Mouse (Mus musculus) kidney, adult 2 months (tissue): ENCODE data around the gene Gm21970. TPM values are rescaled to one million over a fixed set of nuclear protein-coding genes. Genes with fewer than 3 reads are reported as not detected.
A peak's percentile ranks its signal among the peaks of the same experiment; 100 is the strongest.

ENCODE experiments used
- DNase-seq: peaks from one replicate; pipeline ENCODE4 v3.0.0; 2021
- H3K27ac ChIP-seq: fragments of 200-500 bp; 2 replicates; pipeline ENCODE4 v1.5.1; 2012; ENCODE audit warnings: low read depth, low read length, control low read depth, inconsistent platforms; ENCODE audit not compliant: insufficient read depth
- H3K27me3 ChIP-seq: fragments of 200-500 bp; replicated peaks from 2 replicates; pipeline ENCODE4 v1.6.1; 2012; ENCODE audit warnings: mild to moderate bottlenecking, moderate library complexity, low read length, inconsistent platforms; ENCODE audit not compliant: control insufficient read depth, insufficient read depth
- H3K36me3 ChIP-seq: fragments of 200-500 bp; 2 replicates; pipeline ENCODE4 v1.6.1; 2012; ENCODE audit warnings: mild to moderate bottlenecking, moderate library complexity, low read length, inconsistent platforms; ENCODE audit not compliant: control insufficient read depth, insufficient read depth
- H3K4me1 ChIP-seq: fragments of 200-500 bp; 2 replicates; pipeline ENCODE4 v1.6.1; 2011; ENCODE audit warnings: low read length; ENCODE audit not compliant: control insufficient read depth, insufficient read depth
- H3K4me3 ChIP-seq: fragments of 200-500 bp; 2 replicates; pipeline ENCODE4 v1.5.1; 2011; ENCODE audit warnings: mild to moderate bottlenecking, low read depth, low read length, control low read depth; ENCODE audit not compliant: insufficient read depth
- CTCF ChIP-seq: fragments of 200-500 bp; conservative IDR thresholded peaks from 2 replicates; pipeline ENCODE4 v1.5.1; 2011; ENCODE audit warnings: low read depth, mild to moderate bottlenecking, control low read depth, low read length, moderate library complexity, mixed read lengths; ENCODE audit not compliant: insufficient read depth, insufficient read length
- POLR2A ChIP-seq: fragments of 200-500 bp; IDR thresholded peaks from one replicate; pipeline ENCODE4 v1.6.1; 2011; ENCODE audit warnings: low read depth, low read length, control low read depth
- WGBS: fragments of 180-500 bp; shearing (Covaris S2); methylation state at CpG from one replicate; pipeline ENCODE4 v1.1.7; 2018; 5-methylcytosine and 5-hydroxymethylcytosine counted together
- polyA plus RNA-seq: library from polyadenylated mRNA; depleted of rRNA; stranded (reverse); fragments of >200 nt; gene quantifications from 2 replicates; pipeline ENCODE4 v1.2.3, GENCODE M21; 2012

Gene Gm21970
- polyA plus RNA-seq, 1 experiment, result not detected

- peak; percentile 52 for DNase-seq
Measured at GRCm38 (mm10) chr16:91415391-91416189, 24.1 kb downstream of the Gm21970 start.

GRCm38 (mm10) chr16:91416357-91416756, 24.8 kb downstream of the Gm21970 start:
- 88% methylated on average over 6 of the region's 6 CpGs for WGBS
- Histone ChIP-seq H3K27ac (no peak overlapping the region), H3K4me1 (peaks cover 10% of the 10 kb centered on the region), H3K4me3 (no peak overlapping the region), H3K27me3 (no peaks in the 10 kb centered on the region), H3K36me3 (peaks cover 3% of the 10 kb centered on the region)
- no peak for TF ChIP-seq CTCF
- TF ChIP-seq POLR2A, result no peak
- DNase-seq, result no peak

More at GRCm38 (mm10) chr16:91415391-91416189, 24.1 kb downstream of the Gm21970 start:
- peak overlapping the region; percentile 37; the same call in 1 of the 2 replicates for H3K27ac ChIP-seq
- peaks cover 10% of the 10 kb centered on the region for H3K4me1 ChIP-seq
- no peak overlapping the region for H3K4me3 ChIP-seq
- 51% methylated on average over 9 of the region's 9 CpGs for WGBS
- H3K36me3 ChIP-seq, result peaks cover 3% of the 10 kb centered on the region
- H3K27me3 ChIP-seq, result no peaks in the 10 kb centered on the region
- TF ChIP-seq POLR2A (no peak), CTCF (no peak)

GRCm38 (mm10) chr16:91416938-91417337, 25.4 kb downstream of the Gm21970 start:
- WGBS, result 76% methylated on average over 7 of the region's 7 CpGs
- no peak for DNase-seq
- Histone ChIP-seq H3K27me3 (no peaks in the 10 kb centered on the region), H3K36me3 (peaks cover 3% of the 10 kb centered on the region), H3K27ac (no peak overlapping the region), H3K4me3 (no peak overlapping the region), H3K4me1 (peaks cover 8% of the 10 kb centered on the region)
- TF ChIP-seq POLR2A (no peak), CTCF (no peak)

- Histone ChIP-seq H3K4me3 (no peak overlapping the region), H3K27ac (no peak overlapping the region), H3K36me3 (peaks cover 3% of the 10 kb centered on the region), H3K4me1 (peaks cover 5% of the 10 kb centered on the region; the same call in 1 of the 2 replicates), H3K27me3 (no peaks in the 10 kb centered on the region)
- no peak for TF ChIP-seq POLR2A
- TF ChIP-seq CTCF, result no peak
- peak; percentile 78 for DNase-seq
- 50% methylated on average over 5 of the region's 5 CpGs for WGBS
Measured at GRCm38 (mm10) chr16:91418531-91418930, 27.0 kb downstream of the Gm21970 start.

GRCm38 (mm10) chr16:91425816-91426215, 34.3 kb downstream of the Gm21970 start:
- peaks cover 2% of the 10 kb centered on the region for H3K36me3 ChIP-seq
- WGBS, result 95% methylated on average over 6 of the region's 6 CpGs

GRCm38 (mm10) chr16:91426586-91426985, 35.1 kb downstream of the Gm21970 start:
- no peaks in the 10 kb centered on the region for H3K27me3 ChIP-seq

More at GRCm38 (mm10) chr16:91425816-91426215, 34.3 kb downstream of the Gm21970 start:
- no peak for TF ChIP-seq CTCF
- TF ChIP-seq POLR2A, result no peak
- Histone ChIP-seq H3K4me3 (no peak overlapping the region), H3K27ac (no peak overlapping the region), H3K4me1 (no peaks in the 10 kb centered on the region; the same call in 1 of the 2 replicates), H3K27me3 (no peaks in the 10 kb centered on the region)
- no peak for DNase-seq

GRCm38 (mm10) chr16:91427461-91427860, 35.9 kb downstream of the Gm21970 start:
- H3K27me3 ChIP-seq, result no peaks in the 10 kb centered on the region
- peak; percentile 84 for DNase-seq
- peaks cover 2% of the 10 kb centered on the region for H3K36me3 ChIP-seq
- no peak overlapping the region for H3K4me3 ChIP-seq
- WGBS, result 58% methylated on average over 5 of the region's 5 CpGs
- no peaks in the 10 kb centered on the region; the same call in 1 of the 2 replicates for H3K4me1 ChIP-seq
- H3K27ac ChIP-seq, result peak overlapping the region; percentile 57
- TF ChIP-seq CTCF, result no peak
- no peak for TF ChIP-seq POLR2A

More at GRCm38 (mm10) chr16:91426586-91426985, 35.1 kb downstream of the Gm21970 start:
- no peak for TF ChIP-seq POLR2A
- no peak for TF ChIP-seq CTCF
- H3K4me3 ChIP-seq, result no peak overlapping the region
- H3K4me1 ChIP-seq, result no peaks in the 10 kb centered on the region; the same call in 1 of the 2 replicates
- H3K27ac ChIP-seq, result peak overlapping the region; percentile 81
- no peak for DNase-seq
- WGBS, result 64% methylated on average over 4 of the region's 4 CpGs
- peaks cover 2% of the 10 kb centered on the region for H3K36me3 ChIP-seq
